Mouse (Mus musculus) bone marrow, adult 2 months (tissue): ENCODE measurements around the gene Mto1. TPM values are rescaled to one million over a fixed set of nuclear protein-coding genes. Genes with fewer than 3 reads are reported as not detected.

Experiments
- H3K27ac ChIP-seq: fragments of 200-500 bp; 2 replicates; pipeline ENCODE4 v1.5.1; 2012; ENCODE audit warnings: low read depth, mild to moderate bottlenecking, control low read depth, inconsistent platforms, low read length; ENCODE audit not compliant: control insufficient read depth, poor library complexity, insufficient read depth
- H3K4me1 ChIP-seq: fragments of 200-500 bp; 2 replicates; pipeline ENCODE4 v1.6.1; 2011; ENCODE audit warnings: low read length; ENCODE audit not compliant: control insufficient read depth, insufficient read depth
- H3K4me3 ChIP-seq: fragments of 200-500 bp; replicated peaks from 2 replicates; pipeline ENCODE3; 2011; ENCODE audit warnings: mild to moderate bottlenecking, low read depth, low read length, control low read depth; ENCODE audit not compliant: control insufficient read depth
- CTCF ChIP-seq: fragments of 200-500 bp; IDR thresholded peaks from 2 replicates; pipeline ENCODE4 v1.5.1; 2011; ENCODE audit warnings: low read length, control low read depth; ENCODE audit not compliant: control insufficient read depth, insufficient read depth
- POLR2A ChIP-seq: fragments of 200-500 bp; IDR thresholded peaks from 2 replicates; pipeline ENCODE4 v1.6.1; 2011; ENCODE audit warnings: low read depth, mild to moderate bottlenecking, control low read depth, low read length, borderline replicate concordance; ENCODE audit not compliant: control insufficient read depth
- WGBS: fragments of 180-500 bp; shearing (Covaris S2); methylation state at CpG from one replicate; pipeline ENCODE4 v1.1.7; 2018; 5-methylcytosine and 5-hydroxymethylcytosine counted together
- polyA plus RNA-seq: library from polyadenylated mRNA; stranded (reverse); fragments of >200 nt; gene quantifications from 2 replicates; pipeline ENCODE4 v1.2.4, GENCODE M21; 2011; ENCODE audit warnings: low replicate concordance; ENCODE audit not compliant: missing spikeins, insufficient read depth, insufficient read length

Gene Mto1
- 10.2 and 24.4 TPM in 2 replicates for polyA plus RNA-seq

DNA sequence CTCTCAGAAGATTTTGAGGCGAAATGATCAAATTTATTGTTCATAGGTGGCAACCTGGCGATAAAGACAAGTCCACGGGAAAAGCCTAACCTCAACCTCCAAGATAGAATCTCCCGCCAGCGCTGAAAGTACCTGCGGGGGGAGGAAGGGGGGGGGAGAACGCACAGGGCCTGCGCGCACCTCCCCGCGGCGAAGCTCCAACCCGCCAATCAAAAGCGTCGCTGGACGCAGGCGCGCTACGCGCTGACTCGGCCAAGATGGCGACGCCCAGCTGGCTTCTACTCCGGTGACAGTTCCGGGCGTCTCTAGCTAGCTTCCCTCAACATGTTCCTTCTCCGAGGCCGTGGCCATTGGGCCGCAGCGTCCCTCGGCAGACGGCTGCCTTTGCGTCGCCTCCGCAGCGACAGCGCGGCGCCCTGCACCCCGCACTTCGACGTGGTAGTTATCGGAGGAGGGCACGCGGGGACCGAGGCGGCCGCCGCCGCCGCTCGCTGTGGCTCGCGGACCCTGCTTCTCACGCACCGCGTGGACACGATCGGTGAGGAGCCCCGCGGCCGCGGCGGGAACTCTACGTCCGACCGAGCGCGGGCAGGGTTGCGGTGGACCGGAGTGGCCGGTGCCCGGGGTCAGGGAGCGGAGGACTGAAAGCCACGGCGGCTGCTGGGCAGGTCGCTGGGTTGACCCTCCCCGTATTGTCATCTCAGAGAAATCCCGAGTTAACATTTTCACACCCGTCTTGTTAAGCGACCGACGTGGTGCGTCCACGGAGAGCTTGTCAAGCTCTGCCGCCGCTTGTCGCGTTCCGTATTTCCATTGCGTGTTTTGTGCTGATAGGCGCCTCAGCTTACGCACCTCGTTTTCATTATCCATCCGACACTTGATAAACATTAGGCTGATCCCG lies at the start of gene Mto1, which contains the start of gene Gm17324:
Gene Mto1, plus strand, starts transcription at position 236 of the 901 bp plus-strand sequence.
Gene Gm17324, minus strand, starts transcription at position 814 of the 901 bp plus-strand sequence.
- Histone ChIP-seq H3K4me1 (peaks cover 5% of the 10 kb centered on the region; the same call in 1 of the 2 replicates), H3K27ac (peak within 1 kb of the TSS; percentile 95), H3K4me3 (peak within 1 kb of the TSS; percentile 98)
- WGBS, result under 1% methylated on average over 95 of the region's 96 CpGs
- no peak for TF ChIP-seq CTCF
- TF ChIP-seq POLR2A, result peak; percentile 78; the same call in 1 of the 2 replicates

DNA sequence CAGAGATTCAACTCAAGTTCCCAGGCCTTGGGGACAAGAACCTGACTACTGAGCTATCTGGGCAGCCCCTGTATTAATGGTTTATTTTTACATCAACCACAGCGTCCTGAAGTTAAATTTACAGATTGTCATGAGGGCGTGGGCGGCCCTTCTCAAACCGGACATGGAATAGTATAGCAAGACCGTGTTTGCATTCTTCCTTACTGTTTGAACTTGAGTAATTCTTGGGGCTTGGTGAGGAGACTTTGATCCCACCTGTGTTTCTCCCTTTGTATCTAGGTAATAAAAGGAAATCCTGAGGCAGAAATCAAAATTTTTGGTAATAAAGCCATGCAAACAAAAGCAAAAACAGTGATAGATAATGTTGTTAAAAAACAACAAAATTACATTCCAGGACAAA lies 47.4 kb upstream of the Mto1 start:
- WGBS, result 76% methylated on average over 5 of the region's 5 CpGs
- TF ChIP-seq CTCF (no peak), POLR2A (no peak)

DNA sequence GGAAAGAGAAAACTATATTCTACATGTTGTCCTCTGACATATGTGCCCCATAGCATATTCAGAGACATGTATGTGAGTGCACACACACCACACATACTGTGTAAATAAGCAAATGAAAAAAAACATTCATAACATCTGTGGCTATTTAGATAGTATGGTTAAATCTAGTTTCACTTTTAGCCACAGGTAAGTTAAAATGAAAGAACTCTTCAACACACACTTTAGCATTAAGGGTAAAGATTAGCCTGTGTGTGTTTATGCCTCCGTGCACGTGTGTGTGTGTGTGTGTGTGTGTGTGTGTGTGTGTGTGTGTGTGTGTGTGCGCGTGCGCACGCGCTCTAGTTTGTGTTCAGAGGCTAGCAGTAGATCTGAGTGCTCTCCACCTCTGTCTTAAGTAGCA lies 46.4 kb upstream of the Mto1 start:
- TF ChIP-seq POLR2A (no peak), CTCF (no peak)
- 73% methylated on average over 7 of the region's 7 CpGs for WGBS

More for the DNA sequence above, 47.4 kb upstream of the Mto1 start:
- H3K27ac ChIP-seq, result no peak overlapping the region
- H3K4me1 ChIP-seq, result no peaks in the 10 kb centered on the region
- no peak overlapping the region for H3K4me3 ChIP-seq

DNA sequence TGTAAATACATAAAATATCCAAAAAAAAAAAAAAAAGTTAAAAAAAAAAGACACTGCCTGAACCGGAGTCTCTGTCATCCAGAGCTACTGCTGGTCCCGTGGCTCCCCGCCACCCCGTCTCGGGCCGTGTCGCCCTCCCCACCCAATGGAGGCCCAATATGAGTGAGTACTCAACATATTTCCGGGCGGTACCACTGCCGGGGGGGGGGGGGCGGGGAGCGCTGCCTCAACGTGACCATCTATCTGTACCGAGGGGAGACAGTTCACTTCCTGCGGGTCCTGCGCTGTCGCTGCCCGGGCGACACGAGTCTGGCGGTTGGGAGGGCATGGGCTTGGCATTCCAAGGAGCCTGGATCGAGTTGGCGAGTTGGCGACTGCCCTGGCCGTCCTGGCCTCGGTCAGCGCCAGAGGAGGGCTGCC lies 20.6 kb upstream of the Mto1 start:
- WGBS, result 26% methylated on average over 27 of the region's 27 CpGs
- H3K27ac ChIP-seq, result 0 out of 2 replicates have a peak overlapping the region, but pooled peaks have one; percentile 42
- TF ChIP-seq POLR2A (peak; percentile 34; the same call in 1 of the 2 replicates), CTCF (no peak)

More for the DNA sequence above, 46.4 kb upstream of the Mto1 start:
- H3K4me1 ChIP-seq, result no peaks in the 10 kb centered on the region
- H3K4me3 ChIP-seq, result no peak overlapping the region
- no peak overlapping the region for H3K27ac ChIP-seq

DNA sequence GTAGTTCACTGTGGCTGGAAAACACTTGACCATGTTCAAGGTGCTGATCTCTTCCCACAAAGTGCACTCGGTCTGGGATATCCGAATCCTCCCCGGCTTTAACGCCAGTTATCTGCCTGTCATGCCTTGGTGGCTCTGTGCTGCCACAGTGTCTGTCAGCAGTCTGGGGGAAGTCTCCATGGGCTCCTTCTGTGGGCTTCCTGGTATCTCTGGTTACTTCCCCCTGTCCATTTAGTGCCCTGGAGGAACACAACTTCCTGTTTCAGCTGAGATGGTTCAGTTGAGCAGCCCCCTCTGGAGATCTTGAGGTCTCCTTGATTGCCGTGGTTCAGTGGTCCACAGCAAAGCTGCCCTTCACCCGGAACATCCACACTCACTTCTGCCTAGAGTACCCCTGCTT lies 19.8 kb upstream of the Mto1 start:
- no peak for TF ChIP-seq POLR2A
- no peak for TF ChIP-seq CTCF
- Histone ChIP-seq H3K4me3 (no peak overlapping the region), H3K4me1 (peaks cover 2% of the 10 kb centered on the region; the same call in 1 of the 2 replicates), H3K27ac (peak overlapping the region; percentile 17)
- 17% methylated on average over 6 of the region's 6 CpGs for WGBS

More for the DNA sequence above, 20.6 kb upstream of the Mto1 start:
- peaks cover 2% of the 10 kb centered on the region; the same call in 1 of the 2 replicates for H3K4me1 ChIP-seq
- H3K4me3 ChIP-seq, result peak overlapping the region; percentile 60

DNA sequence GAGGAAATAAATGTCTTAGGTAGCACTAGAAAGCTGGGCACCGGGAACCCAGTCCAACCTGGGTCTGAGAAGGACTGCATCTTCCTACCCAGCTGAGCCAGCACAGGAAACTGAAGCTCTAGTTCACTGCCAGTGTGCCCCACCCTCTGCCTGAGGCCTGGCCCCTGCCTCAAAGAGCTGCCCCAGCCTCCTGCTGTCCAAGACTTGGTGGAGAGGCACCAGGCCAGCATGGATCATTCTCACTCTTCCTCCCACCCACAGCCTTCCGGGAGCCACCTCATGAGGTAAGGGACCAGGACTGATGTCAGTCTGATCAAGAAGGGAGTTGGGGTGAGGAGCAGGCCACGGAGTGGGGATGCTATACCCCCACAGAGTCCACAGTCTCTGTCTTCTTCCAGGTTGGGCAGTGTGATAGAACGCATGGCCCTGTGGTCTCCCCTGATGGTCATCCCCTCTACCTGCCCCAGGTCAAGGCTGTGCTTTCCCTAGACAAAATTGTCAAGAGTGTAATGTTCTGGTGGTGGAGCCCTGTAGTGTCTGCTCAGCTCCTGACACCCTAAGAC lies 19.1 kb upstream of the Mto1 start:
- peaks cover 2% of the 10 kb centered on the region; the same call in 1 of the 2 replicates for H3K4me1 ChIP-seq
- H3K27ac ChIP-seq, result peak overlapping the region; percentile 5; the same call in 1 of the 2 replicates
- WGBS, result 69% methylated on average over 4 of the region's 4 CpGs
- no peak overlapping the region for H3K4me3 ChIP-seq
- no peak for TF ChIP-seq CTCF
- no peak for TF ChIP-seq POLR2A

DNA sequence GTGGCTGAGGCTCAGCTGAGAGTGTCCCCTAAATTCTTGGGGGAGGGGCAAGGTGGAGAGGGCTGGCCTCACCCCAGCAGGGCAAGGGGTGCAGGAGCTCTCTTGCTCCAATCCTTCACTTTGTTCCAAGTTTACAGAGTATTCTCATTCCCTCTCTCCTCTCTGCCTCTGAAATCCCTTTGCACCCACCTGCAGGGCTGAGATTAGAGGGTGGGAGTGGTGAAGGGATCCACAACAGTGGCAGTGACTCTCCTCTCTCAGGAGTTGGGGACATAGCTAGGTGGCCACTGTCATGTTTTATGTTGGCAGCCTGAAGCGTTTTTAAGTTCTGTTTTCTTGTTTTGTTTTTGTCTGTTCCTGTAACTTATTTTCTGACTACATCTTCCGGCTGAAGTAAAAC lies 18.5 kb upstream of the Mto1 start:
- TF ChIP-seq POLR2A, result no peak
- no peak for TF ChIP-seq CTCF
- peaks cover 2% of the 10 kb centered on the region; the same call in 1 of the 2 replicates for H3K4me1 ChIP-seq
- 54% methylated on average over 2 of the region's 2 CpGs for WGBS
- H3K4me3 ChIP-seq, result no peak overlapping the region
- H3K27ac ChIP-seq, result peak overlapping the region; percentile 45

DNA sequence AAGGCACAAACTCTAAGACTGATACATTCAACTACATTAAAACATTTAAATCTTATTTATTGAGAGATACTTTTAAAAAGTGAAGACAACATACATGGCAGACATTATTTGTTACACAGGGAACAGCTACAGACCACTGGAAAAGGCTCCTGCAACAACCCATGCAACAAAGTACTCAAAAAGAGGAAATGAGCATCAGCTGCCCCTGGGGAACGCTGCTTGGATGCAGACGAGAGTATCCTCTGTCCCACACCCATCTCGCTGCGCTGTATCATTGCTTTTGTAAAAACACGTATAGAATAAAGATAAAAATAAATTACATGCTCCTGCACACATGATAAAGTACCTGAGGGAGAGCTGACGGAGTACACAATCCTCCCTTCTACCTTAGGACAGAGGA lies 17.5 kb upstream of the Mto1 start:
- Histone ChIP-seq H3K27ac (no peak overlapping the region), H3K4me1 (peaks cover 2% of the 10 kb centered on the region; the same call in 1 of the 2 replicates), H3K4me3 (no peak overlapping the region)
- TF ChIP-seq CTCF, result no peak
- 46% methylated on average over 6 of the region's 6 CpGs for WGBS
